Mouse (Mus musculus): ENCODE results near the gene Arpc2. TPM values are rescaled to one million over a fixed set of nuclear protein-coding genes. Genes with fewer than 3 reads are reported as not detected.

Gene Arpc2
- polyA plus RNA-seq, 1 experiment, result 169 TPM

- no peak overlapping the region for H3K4me3 ChIP-seq (ENCODE audit: insufficient read depth, low read depth, low read length)
- peaks cover 4% of the 10 kb centered on the region; the same call in 1 of the 2 replicates for H3K4me1 ChIP-seq (ENCODE audit: control insufficient read depth, insufficient read depth, insufficient read length, low read length)
- H3K27ac ChIP-seq (replicated peaks; ENCODE audit: low read depth, low read length), result peak overlapping the region; percentile 88
These were observed 73.9 kb downstream of the Arpc2 start for GRCm38 (mm10) chr1:74309767-74310166.

GRCm38 (mm10) chr1:74313049-74313692, 77.3 kb downstream of the Arpc2 start:
- Histone ChIP-seq H3K4me1 (ENCODE audit: control insufficient read depth, insufficient read depth, insufficient read length, low read length) (peaks cover 6% of the 10 kb centered on the region; the same call in 1 of the 2 replicates), H3K4me3 (ENCODE audit: insufficient read depth, low read depth, low read length) (no peak overlapping the region), H3K27ac (replicated peaks; ENCODE audit: low read depth, low read length) (no peak overlapping the region)

GRCm38 (mm10) chr1:74314796-74315195, 78.9 kb downstream of the Arpc2 start:
- Histone ChIP-seq H3K27ac (replicated peaks; ENCODE audit: low read depth, low read length) (peak overlapping the region; percentile 82), H3K4me3 (ENCODE audit: insufficient read depth, low read depth, low read length) (no peak overlapping the region), H3K4me1 (ENCODE audit: control insufficient read depth, insufficient read depth, insufficient read length, low read length) (peaks cover 5% of the 10 kb centered on the region; the same call in 1 of the 2 replicates)

GRCm38 (mm10) chr1:74316114-74316827, 80.4 kb downstream of the Arpc2 start:
- no peak overlapping the region for H3K27ac ChIP-seq (replicated peaks; ENCODE audit: low read depth, low read length)

More at GRCm38 (mm10) chr1:74316114-74316827, 80.4 kb downstream of the Arpc2 start:
- Histone ChIP-seq H3K4me1 (ENCODE audit: control insufficient read depth, insufficient read depth, insufficient read length, low read length) (peaks cover 2% of the 10 kb centered on the region; the same call in 1 of the 2 replicates), H3K4me3 (ENCODE audit: insufficient read depth, low read depth, low read length) (no peak overlapping the region)

Other genes with a start within 250 kb of the Arpc2 start
- gene Tns1, start 111.6 kb upstream of the Arpc2 start, polyA plus RNA-seq (2012; ENCODE audit: insufficient read depth, insufficient read length, missing spikeins), result 237 and 280 TPM in 2 replicates
- gene Rufy4, start 110.5 kb upstream of the Arpc2 start, polyA plus RNA-seq (2012; ENCODE audit: insufficient read depth, insufficient read length, missing spikeins), result 1.8 and 2.1 TPM in 2 replicates
- not detected in 2 replicates for gene Cxcr2, start 82.1 kb upstream of the Arpc2 start, polyA plus RNA-seq (2012; ENCODE audit: insufficient read depth, insufficient read length, missing spikeins)
- gene Cxcr1, start 41.5 kb upstream of the Arpc2 start, polyA plus RNA-seq (2012; ENCODE audit: insufficient read depth, insufficient read length, missing spikeins), result not detected in 2 replicates
- not detected in 2 replicates for gene Gpbar1, start 42.5 kb downstream of the Arpc2 start, polyA plus RNA-seq (2012; ENCODE audit: insufficient read depth, insufficient read length, missing spikeins)
- gene Aamp, start 48.7 kb downstream of the Arpc2 start, polyA plus RNA-seq (2012; ENCODE audit: insufficient read depth, insufficient read length, missing spikeins), result 66.7 and 77.7 TPM in 2 replicates
- 117 and 146 TPM in 2 replicates for gene Pnkd, start 48.8 kb downstream of the Arpc2 start, polyA plus RNA-seq (2012; ENCODE audit: insufficient read depth, insufficient read length, missing spikeins)
- 34.6 and 41.7 TPM in 2 replicates for gene Tmbim1, start 69.5 kb downstream of the Arpc2 start, polyA plus RNA-seq (2012; ENCODE audit: insufficient read depth, insufficient read length, missing spikeins)
- gene Catip, start 126.0 kb downstream of the Arpc2 start, polyA plus RNA-seq (2012; ENCODE audit: insufficient read depth, insufficient read length, missing spikeins), result not detected in 2 replicates
- gene Slc11a1, start 139.1 kb downstream of the Arpc2 start, polyA plus RNA-seq (2012; ENCODE audit: insufficient read depth, insufficient read length, missing spikeins), result 1.5 and 5.8 TPM in 2 replicates
- 66.8 and 98.0 TPM in 2 replicates for gene Ctdsp1, start 155.4 kb downstream of the Arpc2 start, polyA plus RNA-seq (2012; ENCODE audit: insufficient read depth, insufficient read length, missing spikeins)
- gene Vil1, start 173.3 kb downstream of the Arpc2 start, polyA plus RNA-seq (2012; ENCODE audit: insufficient read depth, insufficient read length, missing spikeins), result 0.46 and 1.1 TPM in 2 replicates

All from brown adipose tissue, adult 24 weeks (tissue).